Mouse (Mus musculus) MEL-GATA-1-ER (cell line): ENCODE data around the gene Slc48a1.

ENCODE experiments used
- DNase-seq: peaks from one replicate; pipeline ENCODE4 v3.0.0-alpha.2; 2012; ENCODE audit warnings: low read depth; ENCODE audit errors: extremely low read depth

Gene Slc48a1

GRCm38 (mm10) chr15:97801811-97802210 lies 23.5 kb downstream of the Slc48a1 start:
- DNase-seq, result no peak

- DNase-seq, result no peak
Measured at GRCm38 (mm10) chr15:97802575-97802974, 24.3 kb downstream of the Slc48a1 start.

GRCm38 (mm10) chr15:97807867-97808266 lies 29.5 kb downstream of the Slc48a1 start:
- no peak for DNase-seq

GRCm38 (mm10) chr15:97808532-97808931 lies 30.2 kb downstream of the Slc48a1 start:
- DNase-seq, result no peak

- no peak for DNase-seq
Measured at GRCm38 (mm10) chr15:97809206-97809605, 30.9 kb downstream of the Slc48a1 start.

- no peak for DNase-seq
Measured at GRCm38 (mm10) chr15:97809942-97810341, 31.6 kb downstream of the Slc48a1 start.

- no peak for DNase-seq
Measured at GRCm38 (mm10) chr15:97810399-97810798, 32.1 kb downstream of the Slc48a1 start.

- DNase-seq, result no peak
Measured at GRCm38 (mm10) chr15:97811307-97811706, 33.0 kb downstream of the Slc48a1 start.

- DNase-seq, result no peak
Measured at GRCm38 (mm10) chr15:97812126-97812525, 33.8 kb downstream of the Slc48a1 start.

- no peak for DNase-seq
Measured at GRCm38 (mm10) chr15:97812875-97813274, 34.6 kb downstream of the Slc48a1 start.

GRCm38 (mm10) chr15:97813452-97814204 lies 35.3 kb downstream of the Slc48a1 start:
- DNase-seq, result no peak

GRCm38 (mm10) chr15:97814703-97815102 lies 36.4 kb downstream of the Slc48a1 start:
- no peak for DNase-seq

- DNase-seq, result no peak
Measured at GRCm38 (mm10) chr15:97815254-97815653, 36.9 kb downstream of the Slc48a1 start.

- no peak for DNase-seq
Measured at GRCm38 (mm10) chr15:97816199-97816994, 38.1 kb downstream of the Slc48a1 start.

GRCm38 (mm10) chr15:97819937-97820336 lies 41.6 kb downstream of the Slc48a1 start:
- no peak for DNase-seq

GRCm38 (mm10) chr15:97821321-97821982 lies 43.1 kb downstream of the Slc48a1 start:
- DNase-seq, result no peak

GRCm38 (mm10) chr15:97821983-97822363 lies 43.7 kb downstream of the Slc48a1 start:
- no peak for DNase-seq

- DNase-seq, result no peak
Measured at GRCm38 (mm10) chr15:97822545-97823228, 44.4 kb downstream of the Slc48a1 start.

- no peak for DNase-seq
Measured at GRCm38 (mm10) chr15:97823479-97823878, 45.2 kb downstream of the Slc48a1 start.

- DNase-seq, result no peak
Measured at GRCm38 (mm10) chr15:97824042-97824441, 45.7 kb downstream of the Slc48a1 start.
